ENCODE assay signal across 8 mouse cellular contexts in genomic region chr2:30927844-30928628, GRCm38 (mm10). TPM values are rescaled to one million over a fixed set of nuclear protein-coding genes. Genes with fewer than 3 reads are reported as not detected.
DNase-seq lines count a peak whose midpoint lies in the region; ATAC-seq and TF ChIP-seq lines count a peak whose summit lies in the region.

No protein-coding gene starts in this region.

- H3K4me1 ChIP-seq in bone marrow, adult 2 months (ENCODE audit: control insufficient read depth, insufficient read depth, low read length), result peaks cover 6% of the 10 kb centered on the region
- peaks cover 34% of the 10 kb centered on the region for H3K4me1 ChIP-seq in heart, embryonic 13.5 days
- H3K4me1 ChIP-seq in lung, embryonic 14.5 days (ENCODE audit: insufficient read depth), result peaks cover 27% of the 10 kb centered on the region
- peaks cover 14% of the 10 kb centered on the region for H3K4me1 ChIP-seq in thymus, adult 2 months (replicated peaks; ENCODE audit: control insufficient read depth, insufficient read depth, low read length)

- WGBS in bone marrow, adult 2 months, result 21% methylated on average over 14 of the region's 14 CpGs
- WGBS in heart, embryonic 13.5 days, result 23% methylated on average over 14 of the region's 14 CpGs
- WGBS in lung, embryonic 14.5 days, result 18% methylated on average over 14 of the region's 14 CpGs
- 31% methylated on average over 14 of the region's 14 CpGs for WGBS in thymus, adult 2 months

- no peaks in the 10 kb centered on the region for H3K36me3 ChIP-seq in heart, embryonic 13.5 days
- H3K36me3 ChIP-seq in lung, embryonic 14.5 days (ENCODE audit: insufficient read depth), result no peaks in the 10 kb centered on the region
- no peaks in the 10 kb centered on the region for H3K36me3 ChIP-seq in thymus, adult 2 months (ENCODE audit: control insufficient read depth, insufficient read depth, low read length)

- no peaks in the 10 kb centered on the region; the same call in 1 of the 2 replicates for H3K27me3 ChIP-seq in heart, embryonic 13.5 days (replicated peaks)
- H3K27me3 ChIP-seq in lung, embryonic 14.5 days (ENCODE audit: insufficient read depth, low read length), result no peaks in the 10 kb centered on the region
- no peaks in the 10 kb centered on the region for H3K27me3 ChIP-seq in thymus, adult 2 months (ENCODE audit: control insufficient read depth, insufficient read depth, low read length)

- H3K4me3 ChIP-seq in bone marrow, adult 2 months (replicated peaks; ENCODE audit: control insufficient read depth, low read depth, low read length), result peak overlapping the region; percentile 4
- H3K4me3 ChIP-seq in heart, embryonic 13.5 days, result no peak overlapping the region
- H3K4me3 ChIP-seq in lung, embryonic 14.5 days (ENCODE audit: low read depth, low read length), result no peak overlapping the region
- H3K4me3 ChIP-seq in thymus, adult 2 months (ENCODE audit: control insufficient read depth, insufficient read depth, low read length), result no peak overlapping the region

- no peak overlapping the region for H3K4me2 ChIP-seq in heart, embryonic 13.5 days
- 0 out of 2 replicates have a peak overlapping the region, but pooled peaks have one; percentile 18 for H3K4me2 ChIP-seq in lung, embryonic 14.5 days

- H3K9ac ChIP-seq in heart, embryonic 13.5 days, result peak overlapping the region; percentile 9; the same call in 1 of the 2 replicates
- H3K9ac ChIP-seq in lung, embryonic 14.5 days, result no peak overlapping the region

- H3K27ac ChIP-seq in bone marrow, adult 2 months (ENCODE audit: control insufficient read depth, insufficient read depth, low read depth, low read length, poor library complexity), result peak overlapping the region; percentile 62
- H3K27ac ChIP-seq in heart, embryonic 13.5 days (replicated peaks), result peak overlapping the region; percentile 84
- H3K27ac ChIP-seq in lung, embryonic 14.5 days (ENCODE audit: low read depth), result peak overlapping the region; percentile 96
- H3K27ac ChIP-seq in thymus, adult 2 months (ENCODE audit: control insufficient read depth, insufficient read depth, low read length), result no peak overlapping the region

- no peaks in the 10 kb centered on the region for H3K9me3 ChIP-seq in heart, embryonic 13.5 days
- H3K9me3 ChIP-seq in lung, embryonic 14.5 days (ENCODE audit: low read depth, low read length), result no peaks in the 10 kb centered on the region

- ATAC-seq in erythroblast, adult 5-6 weeks (replicated peaks; ENCODE audit: low FRiP score, poor library complexity, severe bottlenecking), result peak; percentile 68
- no peak for ATAC-seq in heart, embryonic 13.5 days (ENCODE audit: extremely low read depth, insufficient number of reproducible peaks, low FRiP score, low TSS enrichment)
- ATAC-seq in lung, embryonic 14.5 days (ENCODE audit: insufficient read depth), result peak; percentile 51

- peak; percentile 84 for TF ChIP-seq CTCF in bone marrow, adult 2 months (IDR thresholded peaks at IDR 0.05; ENCODE audit: control insufficient read depth, insufficient read depth, low read length)
- TF ChIP-seq CTCF in lung, embryonic 14.5 days (IDR thresholded peaks at IDR 0.05; ENCODE audit: low read depth), result peak; percentile 96
- TF ChIP-seq CTCF in thymus, adult 2 months (IDR thresholded peaks at IDR 0.05; ENCODE audit: borderline replicate concordance, control insufficient read depth, extremely low read depth, insufficient read depth, low read length, poor library complexity), result peak; percentile 80; the same call in 1 of the 2 replicates

- peak; percentile 57 to 74 for DNase-seq in CD8-positive naive resting alpha-beta T cell, adult 2 months (ENCODE audit: low read depth in 2 of 2, low spot score in 2 of 2)
- DNase-seq in kidney, postnatal 36 days, result peak; percentile 76 to 95
- peak; percentile 95 for DNase-seq in lung, embryonic 14.5 days
- peak; percentile 58 for DNase-seq in ovary, postnatal 10 days (ENCODE audit: low spot score)
- peak; percentile 80 for DNase-seq in thymus, adult 2 months

- TF ChIP-seq POLR2A in bone marrow, adult 2 months (IDR thresholded peaks at IDR 0.05; ENCODE audit: borderline replicate concordance, control insufficient read depth, low read depth, low read length), result no peak
- no peak for TF ChIP-seq POLR2A in thymus, adult 2 months (IDR thresholded peaks at IDR 0.05; ENCODE audit: control insufficient read depth, extremely low read depth, insufficient read depth, low read length, poor library complexity)

RNA-seq across cellular contexts. Expression of gene Ptges, which starts 1.6 kb away (rescaled TPM):
- 2.9 and 8.0 TPM in 2 replicates for polyA plus RNA-seq in bone marrow, adult 2 months (2011; ENCODE audit: insufficient read depth, insufficient read length, low replicate concordance, missing spikeins)
- total RNA-seq in erythroblast, adult 5-6 weeks (2015; ENCODE audit: low replicate concordance), result 0.38 and 2.1 TPM in 2 replicates
- total RNA-seq in erythroblast, adult 5-6 weeks (2017; ENCODE audit: low replicate concordance), result 0.42 and 2.3 TPM in 2 replicates
- 2.3 and 5.0 TPM in 2 replicates for polyA plus RNA-seq in heart, embryonic 13.5 days (2015; fragmentation: Nextera tagmentation; extraction: Ambion mirVana)
- polyA plus RNA-seq in lung, embryonic 14.5 days (2014; fragmentation: Nextera tagmentation; extraction: Ambion mirVana), result 17.7 and 18.4 TPM in 2 replicates
- 10.1 and 12.3 TPM in 2 replicates for polyA plus RNA-seq in thymus, adult 2 months (2012; rRNA removed)

RNA-seq across cellular contexts. Expression of gene Tor1b, which starts 24.7 kb away (rescaled TPM):
- polyA plus RNA-seq in bone marrow, adult 2 months (2011; ENCODE audit: insufficient read depth, insufficient read length, low replicate concordance, missing spikeins), result 19.3 and 34.2 TPM in 2 replicates
- 6.5 and 7.1 TPM in 2 replicates for total RNA-seq in erythroblast, adult 5-6 weeks (2015; ENCODE audit: low replicate concordance)
- total RNA-seq in erythroblast, adult 5-6 weeks (2017; ENCODE audit: low replicate concordance), result 10.8 and 12.7 TPM in 2 replicates
- polyA plus RNA-seq in heart, embryonic 13.5 days (2015; fragmentation: Nextera tagmentation; extraction: Ambion mirVana), result 23.3 and 24.3 TPM in 2 replicates
- 41.0 and 41.8 TPM in 2 replicates for polyA plus RNA-seq in lung, embryonic 14.5 days (2014; fragmentation: Nextera tagmentation; extraction: Ambion mirVana)
- polyA plus RNA-seq in thymus, adult 2 months (2012; rRNA removed), result 35.5 and 41.7 TPM in 2 replicates

RNA-seq across cellular contexts. Expression of gene Tor1a, which starts 39.7 kb away (rescaled TPM):
- 14.7 and 35.0 TPM in 2 replicates for polyA plus RNA-seq in bone marrow, adult 2 months (2011; ENCODE audit: insufficient read depth, insufficient read length, low replicate concordance, missing spikeins)
- total RNA-seq in erythroblast, adult 5-6 weeks (2015; ENCODE audit: low replicate concordance), result 13.6 and 14.4 TPM in 2 replicates
- 15.8 and 45.9 TPM in 2 replicates for total RNA-seq in erythroblast, adult 5-6 weeks (2017; ENCODE audit: low replicate concordance)
- polyA plus RNA-seq in heart, embryonic 13.5 days (2015; fragmentation: Nextera tagmentation; extraction: Ambion mirVana), result 54.9 and 55.1 TPM in 2 replicates
- 66.4 and 71.6 TPM in 2 replicates for polyA plus RNA-seq in lung, embryonic 14.5 days (2014; fragmentation: Nextera tagmentation; extraction: Ambion mirVana)
- polyA plus RNA-seq in thymus, adult 2 months (2012; rRNA removed), result 61.1 and 65.7 TPM in 2 replicates

RNA-seq across cellular contexts. Expression of gene BC005624, which starts 54.0 kb away (rescaled TPM):
- 26.0 and 35.8 TPM in 2 replicates for polyA plus RNA-seq in bone marrow, adult 2 months (2011; ENCODE audit: insufficient read depth, insufficient read length, low replicate concordance, missing spikeins)
- total RNA-seq in erythroblast, adult 5-6 weeks (2015; ENCODE audit: low replicate concordance), result 13.6 and 14.2 TPM in 2 replicates
- 14.8 and 30.1 TPM in 2 replicates for total RNA-seq in erythroblast, adult 5-6 weeks (2017; ENCODE audit: low replicate concordance)
- 32.8 and 36.9 TPM in 2 replicates for polyA plus RNA-seq in heart, embryonic 13.5 days (2015; fragmentation: Nextera tagmentation; extraction: Ambion mirVana)
- 50.0 and 51.3 TPM in 2 replicates for polyA plus RNA-seq in lung, embryonic 14.5 days (2014; fragmentation: Nextera tagmentation; extraction: Ambion mirVana)
- polyA plus RNA-seq in thymus, adult 2 months (2012; rRNA removed), result 29.8 and 37.9 TPM in 2 replicates

RNA-seq across cellular contexts. Expression of gene Usp20, which starts 54.0 kb away (rescaled TPM):
- 8.6 and 11.7 TPM in 2 replicates for polyA plus RNA-seq in bone marrow, adult 2 months (2011; ENCODE audit: insufficient read depth, insufficient read length, low replicate concordance, missing spikeins)
- 0.19 and 0.42 TPM in 2 replicates for total RNA-seq in erythroblast, adult 5-6 weeks (2015; ENCODE audit: low replicate concordance)
- 0.60 and 0.84 TPM in 2 replicates for total RNA-seq in erythroblast, adult 5-6 weeks (2017; ENCODE audit: low replicate concordance)
- 33.0 and 39.3 TPM in 2 replicates for polyA plus RNA-seq in heart, embryonic 13.5 days (2015; fragmentation: Nextera tagmentation; extraction: Ambion mirVana)
- polyA plus RNA-seq in lung, embryonic 14.5 days (2014; fragmentation: Nextera tagmentation; extraction: Ambion mirVana), result 11.1 and 12.4 TPM in 2 replicates
- polyA plus RNA-seq in thymus, adult 2 months (2012; rRNA removed), result 21.0 and 24.9 TPM in 2 replicates
